Mouse (Mus musculus) spleen, adult 2 months (tissue): ENCODE measurements around the gene Elfn2.

Experiments
- CTCF ChIP-seq: fragments of 200-500 bp; IDR thresholded peaks from 2 replicates; pipeline ENCODE4 v1.5.1; 2011; ENCODE audit warnings: mild to moderate bottlenecking, inconsistent platforms; ENCODE audit not compliant: insufficient read depth, insufficient read length, insufficient replicate concordance; ENCODE audit errors: extremely low read depth
- POLR2A ChIP-seq: fragments of 200-500 bp; IDR thresholded peaks from 2 replicates; pipeline ENCODE4 v1.6.1; 2011; ENCODE audit warnings: low read depth, low read length, inconsistent platforms

- TF ChIP-seq CTCF (no peak), POLR2A (no peak)
Measured at GRCm38 (mm10) chr15:78736681-78737100, 18.1 kb upstream of the Elfn2 start.
